Mouse (Mus musculus): ENCODE data around the gene Tsga10. TPM values are rescaled to one million over a fixed set of nuclear protein-coding genes. Genes with fewer than 3 reads are reported as not detected.
A peak's percentile ranks its signal among the peaks of the same experiment; 100 is the strongest.

Gene Tsga10
- total RNA-seq (2012; rRNA removed) (0.29 and 0.47 TPM in 2 replicates), total RNA-seq (2014; rRNA removed) (0.55 and 0.70 TPM in 2 replicates), polyA plus RNA-seq (2012; ENCODE audit: insufficient read length, low read depth) (0.57 and 0.75 TPM in 2 replicates)

DNA sequence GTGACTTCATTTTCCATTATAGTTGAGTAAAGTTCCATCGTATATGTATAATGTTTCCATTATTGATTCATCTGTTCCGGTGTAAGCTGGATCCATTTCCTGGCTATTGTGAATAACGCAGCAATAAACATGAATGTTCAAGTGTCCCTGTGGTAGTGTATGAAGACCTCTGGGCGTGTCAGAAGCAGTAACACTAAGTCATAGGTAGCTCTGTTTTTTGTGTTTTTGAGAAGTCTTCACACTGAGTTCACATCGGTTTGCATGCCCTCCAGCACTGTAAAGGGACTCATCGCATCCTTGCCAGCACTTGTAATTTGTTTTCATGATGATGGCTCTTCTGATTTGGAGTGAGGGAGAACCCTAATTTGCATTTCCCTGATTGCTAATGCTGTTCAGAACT is at the start of gene Tsga10:
Gene Tsga10, minus strand, starts transcription at position 144 of the 400 bp plus-strand sequence.
- in situ Hi-C loops (cut with MboI; ENCODE audit: low pct_ligation_motif_present, low pct_unique_long_range_greater_than_20kb, low sequenced_read_pairs) (no loop called here), dilution Hi-C loops (cut with MboI; ENCODE audit: extremely low pct_ligation_motif_present, extremely low pct_unique_long_range_greater_than_20kb, low sequenced_read_pairs) (no loop called here)
- DNase-seq (ENCODE audit: extremely low read depth): no peak

GRCm38 (mm10) chr1:37912751-37913150 is 46.5 kb upstream of the Tsga10 start:
- DNase-seq (ENCODE audit: extremely low read depth): no peak
- no peaks in the 10 kb centered on the region for H3K36me3 ChIP-seq (replicated peaks in 1 of 2; ENCODE audit: control insufficient read depth in 1 of 2, insufficient read depth in 1 of 2, low read length in 1 of 2)
- dilution Hi-C loops (cut with MboI; ENCODE audit: extremely low pct_ligation_motif_present, extremely low pct_unique_long_range_greater_than_20kb, low sequenced_read_pairs): no loop called here
- H3K9me3 ChIP-seq (replicated peaks; ENCODE audit: low read length): no peaks in the 10 kb centered on the region
- H3K4me1 ChIP-seq (ENCODE audit: control insufficient read depth in 1 of 2, insufficient read depth in 2 of 2): no peaks in the 10 kb centered on the region
- no peak overlapping the region for H3K9ac ChIP-seq (ENCODE audit: insufficient read depth, low read depth)
- in situ Hi-C loops (cut with MboI; ENCODE audit: low pct_ligation_motif_present, low pct_unique_long_range_greater_than_20kb, low sequenced_read_pairs): no loop called here
- H3K79me2 ChIP-seq (replicated peaks; ENCODE audit: control insufficient read depth, extremely low read depth, insufficient read depth, poor library complexity, severe bottlenecking): no peaks in the 10 kb centered on the region
- H3K4me2 ChIP-seq (ENCODE audit: insufficient read depth, low read depth, poor library complexity, severe bottlenecking): no peak overlapping the region
- TF ChIP-seq RCOR1 (conservative IDR thresholded peaks at IDR 0.05; ENCODE audit: low read depth, low read length) (no peak), JUN (IDR thresholded peaks at IDR 0.05; ENCODE audit: insufficient read depth, low read depth, low read length) (no peak), RAD21 (IDR thresholded peaks at IDR 0.05; ENCODE audit: low read depth, low read length) (no peak), GABPA (IDR thresholded peaks at IDR 0.05; ENCODE audit: insufficient replicate concordance, low read depth, low read length) (no peak), PAX5 (IDR thresholded peaks at IDR 0.05; ENCODE audit: low read length) (no peak), E2F4 (IDR thresholded peaks at IDR 0.05; ENCODE audit: insufficient replicate concordance, low read depth, low read length) (no peak), KAT2A (IDR thresholded peaks at IDR 0.05; ENCODE audit: insufficient replicate concordance, low read length) (no peak), CTCF (conservative IDR thresholded peaks at IDR 0.05 in 1 of 2, IDR thresholded peaks at IDR 0.05 in 1 of 2; ENCODE audit: low read depth in 2 of 2, low read length in 2 of 2) (no peak), MXI1 (IDR thresholded peaks at IDR 0.05; ENCODE audit: low read depth, low read length) (no peak), SIN3A (IDR thresholded peaks at IDR 0.05; ENCODE audit: low read length) (no peak), MEF2A (IDR thresholded peaks at IDR 0.05; ENCODE audit: borderline replicate concordance, low read depth, low read length) (no peak), ZC3H11A (IDR thresholded peaks at IDR 0.05; ENCODE audit: low read depth, low read length) (no peak)
- H3K27me3 ChIP-seq (replicated peaks): peaks cover 22% of the 10 kb centered on the region
- no peak overlapping the region for H3K4me3 ChIP-seq (replicated peaks in 1 of 3; ENCODE audit: low read depth in 2 of 3, low read length in 2 of 3, poor library complexity in 1 of 3)
- H3K27ac ChIP-seq (ENCODE audit: insufficient read depth, low read depth): no peak overlapping the region

More for the DNA sequence above, at the start of gene Tsga10:
- Histone ChIP-seq H3K27ac (ENCODE audit: insufficient read depth, low read depth) (no peak within 1 kb of the TSS), H3K4me3 (replicated peaks in 1 of 3; ENCODE audit: low read depth in 2 of 3, low read length in 2 of 3, poor library complexity in 1 of 3) (peak within 1 kb of the TSS; percentile 70 to 94 (median 78)), H3K4me2 (ENCODE audit: insufficient read depth, low read depth, poor library complexity, severe bottlenecking) (peak within 1 kb of the TSS; percentile 81), H3K4me1 (ENCODE audit: control insufficient read depth in 1 of 2, insufficient read depth in 2 of 2) (peaks cover 5 to 16% of the 10 kb centered on the region in 2 experiments; a peak in 2 of 4 replicates), H3K79me2 (replicated peaks; ENCODE audit: control insufficient read depth, extremely low read depth, insufficient read depth, poor library complexity, severe bottlenecking) (no peaks in the 10 kb centered on the region), H3K36me3 (replicated peaks in 1 of 2; ENCODE audit: control insufficient read depth in 1 of 2, insufficient read depth in 1 of 2, low read length in 1 of 2) (no peaks in the 10 kb centered on the region), H3K9ac (ENCODE audit: insufficient read depth, low read depth) (peak within 1 kb of the TSS; percentile 50), H3K27me3 (replicated peaks) (peaks cover 38% of the 10 kb centered on the region), H3K9me3 (replicated peaks; ENCODE audit: low read length) (peaks cover 2% of the 10 kb centered on the region)
- TF ChIP-seq MAFK (IDR thresholded peaks at IDR 0.05; ENCODE audit: insufficient replicate concordance, low read length) (no peak), CHD2 (IDR thresholded peaks at IDR 0.05; ENCODE audit: low read length) (no peak), TCF12 (IDR thresholded peaks at IDR 0.05; ENCODE audit: low read depth, low read length) (no peak), ZKSCAN1 (IDR thresholded peaks at IDR 0.05; ENCODE audit: borderline replicate concordance, low read depth, low read length) (no peak), CTCF (conservative IDR thresholded peaks at IDR 0.05 in 1 of 2, IDR thresholded peaks at IDR 0.05 in 1 of 2; ENCODE audit: low read depth in 2 of 2, low read length in 2 of 2) (no peak), HCFC1 (IDR thresholded peaks at IDR 0.05; ENCODE audit: low read depth, low read length) (no peak), PAX5 (IDR thresholded peaks at IDR 0.05; ENCODE audit: low read length) (no peak), ZC3H11A (IDR thresholded peaks at IDR 0.05; ENCODE audit: low read depth, low read length) (no peak)
